ENCODE assay signal across 8 mouse cellular contexts in genomic region chr13:13437460-13438015, GRCm38 (mm10). TPM values are rescaled to one million over a fixed set of nuclear protein-coding genes. Genes with fewer than 3 reads are reported as not detected.
DNase-seq lines count a peak whose midpoint lies in the region; ATAC-seq and TF ChIP-seq lines count a peak whose summit lies in the region.
"Not testable (repeated sequence)": the region's sequence is repeated elsewhere in the genome, so short reads cannot be mapped to it uniquely, and the experiment has no call there.

Nid1 (plus strand) TSS chr13:13437551.

- TF ChIP-seq POLR2A in cerebellum, adult 2 months (IDR thresholded peaks at IDR 0.05; ENCODE audit: borderline replicate concordance, insufficient read depth, low read length) = not testable (repeated sequence)

- peak within 1 kb of the TSS; percentile 67 for H3K4me3 ChIP-seq in E14TG2a.4 (replicated peaks; ENCODE audit: low read length)
- not testable (repeated sequence) for H3K4me3 ChIP-seq in cerebellum, adult 2 months (replicated peaks; ENCODE audit: insufficient read depth, low read depth, low read length)
- peak within 1 kb of the TSS; percentile 44 for H3K4me3 ChIP-seq in heart, embryonic 15.5 days
- peak within 1 kb of the TSS; percentile 22 for H3K4me3 ChIP-seq in intestine, postnatal 0 days (ENCODE audit: low read depth, low read length)
- H3K4me3 ChIP-seq in limb, embryonic 11.5 days (ENCODE audit: low read depth, low read length) = peak within 1 kb of the TSS; percentile 12; the same call in 1 of the 2 replicates

- H3K9me3 ChIP-seq in E14TG2a.4 (ENCODE audit: low read length); heart, embryonic 15.5 days (replicated peaks); intestine, postnatal 0 days (ENCODE audit: control insufficient read depth); limb, embryonic 11.5 days (ENCODE audit: control insufficient read depth, low read length): not testable (repeated sequence)

- H3K36me3 ChIP-seq in E14TG2a.4 (ENCODE audit: insufficient read depth, low read length); heart, embryonic 15.5 days; intestine, postnatal 0 days (ENCODE audit: control insufficient read depth, insufficient read depth); limb, embryonic 11.5 days (ENCODE audit: control insufficient read depth, insufficient read depth, low read length): not testable (repeated sequence)

- not testable (repeated sequence) for TF ChIP-seq CTCF in E14TG2a.4 (conservative IDR thresholded peaks at IDR 0.05; ENCODE audit: low read length); cerebellum, adult 2 months (IDR thresholded peaks at IDR 0.05; ENCODE audit: borderline replicate concordance, insufficient read depth, low read depth, low read length); intestine, postnatal 0 days (IDR thresholded peaks at IDR 0.05; ENCODE audit: low read depth)

- H3K4me1 ChIP-seq in E14TG2a.4 (replicated peaks; ENCODE audit: low read depth, low read length); cerebellum, adult 2 months (ENCODE audit: control insufficient read depth, insufficient read depth, low read length); heart, embryonic 15.5 days (replicated peaks); intestine, postnatal 0 days (replicated peaks; ENCODE audit: control insufficient read depth, insufficient read depth, low read length); limb, embryonic 11.5 days (ENCODE audit: control insufficient read depth, insufficient read depth, low read length): not testable (repeated sequence)

- H3K4me2 ChIP-seq in heart, embryonic 15.5 days = peak within 1 kb of the TSS; percentile 57
- peak within 1 kb of the TSS; percentile 48 for H3K4me2 ChIP-seq in intestine, postnatal 0 days (replicated peaks; ENCODE audit: low read depth)
- peak within 1 kb of the TSS; percentile 22; the same call in 1 of the 2 replicates for H3K4me2 ChIP-seq in limb, embryonic 11.5 days (ENCODE audit: low read depth, severe bottlenecking)

- not testable (repeated sequence) for H3K9ac ChIP-seq in heart, embryonic 15.5 days; intestine, postnatal 0 days (ENCODE audit: low read depth, low read length); limb, embryonic 11.5 days (ENCODE audit: low read length)

- not testable (repeated sequence) for H3K27me3 ChIP-seq in E14TG2a.4 (ENCODE audit: insufficient read depth, low read length); cerebellum, adult 2 months (ENCODE audit: control insufficient read depth, insufficient read depth, low read length); heart, embryonic 15.5 days; intestine, postnatal 0 days (replicated peaks; ENCODE audit: control insufficient read depth, insufficient read depth, low read length); limb, embryonic 11.5 days (ENCODE audit: control insufficient read depth, insufficient read depth, low read length)

- DNase-seq in cerebellum, adult 2 months; limb, embryonic 11.5 days (ENCODE audit: low spot score): not testable (repeated sequence)
- DNase-seq in gastrocnemius, adult 18-20 months (ENCODE audit: low spot score) = peak; percentile 21
- DNase-seq in lung, postnatal 10 days = peak; percentile 48

- ATAC-seq in heart, embryonic 15.5 days (replicated peaks; ENCODE audit: insufficient number of reproducible peaks, insufficient read depth, low FRiP score, low read depth) = peak; percentile 85
- peak; percentile 44; the same call in 1 of the 2 replicates for ATAC-seq in intestine, postnatal 0 days
- ATAC-seq in limb, embryonic 11.5 days (ENCODE audit: insufficient number of reproducible peaks, low FRiP score, low TSS enrichment, low read depth) = peak; percentile 83
- 0 out of 2 replicates have a peak, but pooled peaks have one; percentile 13 for ATAC-seq in neutrophil, adult 5-6 weeks (ENCODE audit: extremely low read depth, insufficient number of reproducible peaks, low FRiP score, poor library complexity, severe bottlenecking)

- H3K27ac ChIP-seq in cerebellum, adult 2 months (ENCODE audit: insufficient read depth, low read length); intestine, postnatal 0 days (ENCODE audit: low read depth, low read length); limb, embryonic 11.5 days (replicated peaks; ENCODE audit: low read depth, low read length): not testable (repeated sequence)
- peak within 1 kb of the TSS; percentile 37; the same call in 1 of the 2 replicates for H3K27ac ChIP-seq in heart, embryonic 15.5 days

- 0% methylated on average over 31 of the region's 39 CpGs for WGBS in cerebellum, adult 2 months
- WGBS in heart, embryonic 15.5 days = under 1% methylated on average over 27 of the region's 39 CpGs
- WGBS in intestine, postnatal 0 days = 0% methylated on average over 19 of the region's 39 CpGs
- 0% methylated on average over 19 of the region's 39 CpGs for WGBS in limb, embryonic 11.5 days

RNA-seq across cellular contexts. Expression of gene Nid1, which starts in this region (rescaled TPM):
- 14.4 and 16.6 TPM in 2 replicates for polyA plus RNA-seq in cerebellum, adult 2 months (2012; rRNA removed)
- total RNA-seq in gastrocnemius, adult 18-20 months (2021) = 10 to 100 TPM; 30.1 to 33.5 TPM
- 75.8 and 111 TPM in 2 replicates for polyA plus RNA-seq in heart, embryonic 15.5 days (2015; fragmentation: Nextera tagmentation; extraction: Ambion mirVana)
- polyA plus RNA-seq in intestine, postnatal 0 days (2015; fragmentation: Nextera tagmentation; extraction: Ambion mirVana) = 34.8 and 36.0 TPM in 2 replicates
- 28.3 and 32.2 TPM in 2 replicates for polyA plus RNA-seq in limb, embryonic 11.5 days (2014; fragmentation: Nextera tagmentation; extraction: Ambion mirVana)
- 5.5 and 7.6 TPM in 2 replicates for total RNA-seq in neutrophil, adult 5-6 weeks (2017)

Comparison
In these comparisons a context has a peak if more than half of its experiments do, and no peak if none do; other contexts are left out.
1. ATAC-seq: peak in every context shown above with its lines; median percentile 85 in heart, embryonic 15.5 days; 83 in limb, embryonic 11.5 days; 44 in intestine, postnatal 0 days; 13 in neutrophil, adult 5-6 weeks.